Mouse (Mus musculus): ENCODE measurements around the gene Ldb3. TPM values are rescaled to one million over a fixed set of nuclear protein-coding genes. Genes with fewer than 3 reads are reported as not detected.

Ldb3 gene
- 0.87 and 1.3 TPM in 2 replicates for polyA plus RNA-seq (2015; fragmentation: Nextera tagmentation; extraction: Ambion mirVana)

GRCm38 (mm10) chr14:34588498-34588897 is at the start of gene Ldb3:
Ldb3 (minus strand) TSS chr14:34588682.
- no peak within 1 kb of the TSS for H3K4me2 ChIP-seq
- H3K4me1 ChIP-seq (replicated peaks), result no peaks in the 10 kb centered on the region
- no peak within 1 kb of the TSS for H3K27ac ChIP-seq (replicated peaks)
- H3K9ac ChIP-seq, result no peak within 1 kb of the TSS
- no peaks in the 10 kb centered on the region for H3K27me3 ChIP-seq
- no peak within 1 kb of the TSS for H3K4me3 ChIP-seq
- ATAC-seq (ENCODE audit: low read depth), result no peak
- no peaks in the 10 kb centered on the region for H3K36me3 ChIP-seq
- WGBS, result 68% methylated on average over 8 of the region's 8 CpGs
- H3K9me3 ChIP-seq, result no peaks in the 10 kb centered on the region

GRCm38 (mm10) chr14:34635721-34636120 is 47.2 kb upstream of the Ldb3 start:
- no peaks in the 10 kb centered on the region for H3K4me1 ChIP-seq (replicated peaks)
- WGBS, result 90% methylated on average over 6 of the region's 6 CpGs
- ATAC-seq (ENCODE audit: low read depth), result no peak

GRCm38 (mm10) chr14:34635192-34635591 is 46.7 kb upstream of the Ldb3 start:
- no peak overlapping the region for H3K4me3 ChIP-seq
- H3K36me3 ChIP-seq, result no peaks in the 10 kb centered on the region
- no peak for ATAC-seq (ENCODE audit: low read depth)
- no peaks in the 10 kb centered on the region for H3K9me3 ChIP-seq
- no peak overlapping the region for H3K27ac ChIP-seq (replicated peaks)
- 34% methylated on average over 7 of the region's 7 CpGs for WGBS
- H3K9ac ChIP-seq, result no peak overlapping the region
- H3K4me2 ChIP-seq, result no peak overlapping the region
- no peaks in the 10 kb centered on the region for H3K27me3 ChIP-seq
- H3K4me1 ChIP-seq (replicated peaks), result no peaks in the 10 kb centered on the region

More at GRCm38 (mm10) chr14:34635721-34636120, 47.2 kb upstream of the Ldb3 start:
- Histone ChIP-seq H3K36me3 (no peaks in the 10 kb centered on the region), H3K4me3 (no peak overlapping the region), H3K9ac (no peak overlapping the region), H3K27me3 (no peaks in the 10 kb centered on the region), H3K27ac (replicated peaks) (no peak overlapping the region), H3K9me3 (no peaks in the 10 kb centered on the region), H3K4me2 (no peak overlapping the region)

GRCm38 (mm10) chr14:34632722-34633448 is 44.4 kb upstream of the Ldb3 start:
- Histone ChIP-seq H3K4me3 (no peak overlapping the region), H3K4me2 (no peak overlapping the region), H3K36me3 (no peaks in the 10 kb centered on the region), H3K4me1 (replicated peaks) (no peaks in the 10 kb centered on the region), H3K9me3 (no peaks in the 10 kb centered on the region), H3K27me3 (no peaks in the 10 kb centered on the region), H3K9ac (no peak overlapping the region), H3K27ac (replicated peaks) (no peak overlapping the region)
- ATAC-seq (ENCODE audit: low read depth), result no peak
- WGBS, result 77% methylated on average over 10 of the region's 10 CpGs

GRCm38 (mm10) chr14:34626824-34627223 is 38.3 kb upstream of the Ldb3 start:
- Histone ChIP-seq H3K9ac (no peak overlapping the region), H3K4me2 (no peak overlapping the region), H3K36me3 (no peaks in the 10 kb centered on the region), H3K27me3 (no peaks in the 10 kb centered on the region), H3K9me3 (no peaks in the 10 kb centered on the region), H3K4me3 (no peak overlapping the region), H3K27ac (replicated peaks) (no peak overlapping the region), H3K4me1 (replicated peaks) (no peaks in the 10 kb centered on the region)
- WGBS, result 89% methylated on average over 7 of the region's 7 CpGs
- ATAC-seq (ENCODE audit: low read depth), result no peak

- Histone ChIP-seq H3K4me1 (replicated peaks) (no peaks in the 10 kb centered on the region), H3K4me2 (no peak overlapping the region), H3K9me3 (no peaks in the 10 kb centered on the region), H3K4me3 (no peak overlapping the region), H3K36me3 (no peaks in the 10 kb centered on the region), H3K9ac (no peak overlapping the region), H3K27ac (replicated peaks) (no peak overlapping the region), H3K27me3 (no peaks in the 10 kb centered on the region)
- WGBS, result 82% methylated on average over 16 of the region's 16 CpGs
- no peak for ATAC-seq (ENCODE audit: low read depth)
These were observed 35.2 kb upstream of the Ldb3 start for GRCm38 (mm10) chr14:34623531-34624210.

- WGBS, result 86% methylated on average over 5 of the region's 5 CpGs
- no peak overlapping the region for H3K4me2 ChIP-seq
- H3K9me3 ChIP-seq, result no peaks in the 10 kb centered on the region
- H3K27me3 ChIP-seq, result no peaks in the 10 kb centered on the region
- H3K4me3 ChIP-seq, result no peak overlapping the region
- no peaks in the 10 kb centered on the region for H3K4me1 ChIP-seq (replicated peaks)
- H3K27ac ChIP-seq (replicated peaks), result no peak overlapping the region
- no peak for ATAC-seq (ENCODE audit: low read depth)
- H3K36me3 ChIP-seq, result no peaks in the 10 kb centered on the region
- H3K9ac ChIP-seq, result no peak overlapping the region
These were observed 34.6 kb upstream of the Ldb3 start for GRCm38 (mm10) chr14:34623074-34623473.

- Histone ChIP-seq H3K36me3 (no peaks in the 10 kb centered on the region), H3K27me3 (peaks cover 15% of the 10 kb centered on the region), H3K4me2 (no peak overlapping the region), H3K27ac (replicated peaks) (no peak overlapping the region), H3K4me1 (replicated peaks) (peaks cover 8% of the 10 kb centered on the region; the same call in 1 of the 2 replicates), H3K9ac (no peak overlapping the region), H3K9me3 (no peaks in the 10 kb centered on the region), H3K4me3 (no peak overlapping the region)
- ATAC-seq (ENCODE audit: low read depth), result no peak
- 36% methylated on average over 10 of the region's 10 CpGs for WGBS
These were observed 32.3 kb upstream of the Ldb3 start for GRCm38 (mm10) chr14:34620611-34621376.

- Histone ChIP-seq H3K9ac (no peak overlapping the region), H3K27ac (replicated peaks) (no peak overlapping the region), H3K9me3 (no peaks in the 10 kb centered on the region), H3K4me1 (replicated peaks) (peaks cover 14% of the 10 kb centered on the region; the same call in 1 of the 2 replicates), H3K36me3 (no peaks in the 10 kb centered on the region), H3K27me3 (peaks cover 35% of the 10 kb centered on the region), H3K4me2 (no peak overlapping the region), H3K4me3 (no peak overlapping the region)
- WGBS, result 39% methylated on average over 9 of the region's 9 CpGs
- no peak for ATAC-seq (ENCODE audit: low read depth)
These were observed 30.3 kb upstream of the Ldb3 start for GRCm38 (mm10) chr14:34618808-34619207.

GRCm38 (mm10) chr14:34616821-34617220 is 28.3 kb upstream of the Ldb3 start:
- Histone ChIP-seq H3K4me1 (replicated peaks) (peaks cover 14% of the 10 kb centered on the region; the same call in 1 of the 2 replicates), H3K9ac (no peak overlapping the region), H3K4me2 (no peak overlapping the region), H3K4me3 (no peak overlapping the region), H3K9me3 (no peaks in the 10 kb centered on the region), H3K36me3 (no peaks in the 10 kb centered on the region), H3K27ac (replicated peaks) (no peak overlapping the region), H3K27me3 (peaks cover 38% of the 10 kb centered on the region)
- WGBS, result 4% methylated on average over 8 of the region's 8 CpGs
- peak; percentile 76 for ATAC-seq (ENCODE audit: low read depth)

GRCm38 (mm10) chr14:34615625-34616024 is 27.1 kb upstream of the Ldb3 start:
- no peak for ATAC-seq (ENCODE audit: low read depth)
- peaks cover 14% of the 10 kb centered on the region; the same call in 1 of the 2 replicates for H3K4me1 ChIP-seq (replicated peaks)
- no peaks in the 10 kb centered on the region for H3K36me3 ChIP-seq
- 57% methylated on average over 4 of the region's 4 CpGs for WGBS
- H3K4me2 ChIP-seq, result no peak overlapping the region
- H3K9ac ChIP-seq, result no peak overlapping the region
- H3K27me3 ChIP-seq, result peaks cover 38% of the 10 kb centered on the region
- no peak overlapping the region for H3K27ac ChIP-seq (replicated peaks)
- H3K4me3 ChIP-seq, result no peak overlapping the region
- no peaks in the 10 kb centered on the region for H3K9me3 ChIP-seq

GRCm38 (mm10) chr14:34615082-34615481 is 26.6 kb upstream of the Ldb3 start:
- ATAC-seq (ENCODE audit: low read depth), result no peak
- H3K36me3 ChIP-seq, result no peaks in the 10 kb centered on the region
- peak overlapping the region; percentile 46 for H3K4me2 ChIP-seq
- peaks cover 38% of the 10 kb centered on the region for H3K27me3 ChIP-seq
- no peak overlapping the region; the same call in 1 of the 2 replicates for H3K9ac ChIP-seq
- H3K4me1 ChIP-seq (replicated peaks), result peaks cover 14% of the 10 kb centered on the region; the same call in 1 of the 2 replicates
- H3K9me3 ChIP-seq, result no peaks in the 10 kb centered on the region
- no peak overlapping the region for H3K4me3 ChIP-seq
- 3% methylated on average over 13 of the region's 13 CpGs for WGBS
- no peak overlapping the region for H3K27ac ChIP-seq (replicated peaks)
